Mouse (Mus musculus): ENCODE results near the gene Jund. TPM values are rescaled to one million over a fixed set of nuclear protein-coding genes. Genes with fewer than 3 reads are reported as not detected.

Gene Jund
- total RNA-seq, 2 experiments from 2014 or later: 136 to 141 TPM

- intact Hi-C loops (cut with DNase I): loop anchor here (1.0 kb wide), 1 partner anchor 27 kb away; no protein-coding TSS in a partner anchor
- peak; percentile 96 for DNase-seq (ENCODE audit: low spot score)
These were observed 25.5 kb upstream of the Jund start, which contains the start of gene Lsm4 for GRCm38 (mm10) chr8:70673079-70673856. Lsm4 (plus strand) TSS chr8:70673248.

- no peak for DNase-seq (ENCODE audit: low spot score)
- intact Hi-C loops (cut with DNase I): no loop called here
These were observed 24.6 kb upstream of the Jund start for GRCm38 (mm10) chr8:70674109-70674508.

- no peak for DNase-seq (ENCODE audit: low spot score)
- intact Hi-C loops (cut with DNase I): no loop called here
These were observed 24.0 kb upstream of the Jund start for GRCm38 (mm10) chr8:70674716-70675115.

- intact Hi-C loops (cut with DNase I): no loop called here
- no peak for DNase-seq (ENCODE audit: low spot score)
These were observed 23.4 kb upstream of the Jund start for GRCm38 (mm10) chr8:70675336-70675735.

GRCm38 (mm10) chr8:70677451-70678080 is 21.2 kb upstream of the Jund start:
- intact Hi-C loops (cut with DNase I): loop anchor here (2.0 kb wide), 1 partner anchor 13 kb away; no protein-coding TSS in a partner anchor
- no peak for DNase-seq (ENCODE audit: low spot score)

- DNase-seq (ENCODE audit: low spot score): no peak
- intact Hi-C loops (cut with DNase I): no loop called here
These were observed 20.1 kb upstream of the Jund start for GRCm38 (mm10) chr8:70678679-70679078.

- intact Hi-C loops (cut with DNase I): no loop called here
- DNase-seq (ENCODE audit: low spot score): no peak
These were observed 19.3 kb upstream of the Jund start for GRCm38 (mm10) chr8:70679404-70679803.

- DNase-seq (ENCODE audit: low spot score): no peak
These were observed 18.7 kb upstream of the Jund start for GRCm38 (mm10) chr8:70680039-70680438.

GRCm38 (mm10) chr8:70681410-70681809 is 17.3 kb upstream of the Jund start:
- no peak for DNase-seq (ENCODE audit: low spot score)
- intact Hi-C loops (cut with DNase I): no loop called here

More at GRCm38 (mm10) chr8:70680039-70680438, 18.7 kb upstream of the Jund start:
- intact Hi-C loops (cut with DNase I): no loop called here

- intact Hi-C loops (cut with DNase I): no loop called here
These were observed 16.6 kb upstream of the Jund start for GRCm38 (mm10) chr8:70682193-70682592.

GRCm38 (mm10) chr8:70682692-70683091 is 16.1 kb upstream of the Jund start:
- intact Hi-C loops (cut with DNase I): no loop called here
- no peak for DNase-seq (ENCODE audit: low spot score)

More at GRCm38 (mm10) chr8:70682193-70682592, 16.6 kb upstream of the Jund start:
- DNase-seq (ENCODE audit: low spot score): peak; percentile 84

- no peak for DNase-seq (ENCODE audit: low spot score)
- intact Hi-C loops (cut with DNase I): no loop called here
These were observed 14.5 kb upstream of the Jund start for GRCm38 (mm10) chr8:70684291-70684690.

- DNase-seq (ENCODE audit: low spot score): peak; percentile 64
- intact Hi-C loops (cut with DNase I): no loop called here
These were observed 11.2 kb upstream of the Jund start for GRCm38 (mm10) chr8:70687576-70687975.

- no peak for DNase-seq (ENCODE audit: low spot score)
- intact Hi-C loops (cut with DNase I): no loop called here
These were observed 10.6 kb upstream of the Jund start for GRCm38 (mm10) chr8:70688136-70688535.

- DNase-seq (ENCODE audit: low spot score): no peak
- intact Hi-C loops (cut with DNase I): loop anchor here (2.0 kb wide), 1 partner anchor 13 kb away; no protein-coding TSS in a partner anchor
These were observed 8.8 kb upstream of the Jund start for GRCm38 (mm10) chr8:70689892-70690390.

GRCm38 (mm10) chr8:70691230-70691629 is 7.5 kb upstream of the Jund start:
- intact Hi-C loops (cut with DNase I): loop anchor here (2.0 kb wide), 1 partner anchor 14 kb away; no protein-coding TSS in a partner anchor
- no peak for DNase-seq (ENCODE audit: low spot score)

GRCm38 (mm10) chr8:70691727-70692231 is 7.0 kb upstream of the Jund start:
- intact Hi-C loops (cut with DNase I): loop anchor here (2.0 kb wide), 1 partner anchor 15 kb away; no protein-coding TSS in a partner anchor
- no peak for DNase-seq (ENCODE audit: low spot score)

GRCm38 (mm10) chr8:70693636-70694035 is 5.1 kb upstream of the Jund start:
- intact Hi-C loops (cut with DNase I): no loop called here
- DNase-seq (ENCODE audit: low spot score): no peak

GRCm38 (mm10) chr8:70695318-70696018 is 3.3 kb upstream of the Jund start:
- intact Hi-C loops (cut with DNase I): no loop called here
- no peak for DNase-seq (ENCODE audit: low spot score)

All from heart, postnatal 25 days (tissue).